Mouse (Mus musculus) adrenal gland, postnatal 25 days (tissue): ENCODE results near the gene Tnfaip3. TPM values are rescaled to one million over a fixed set of nuclear protein-coding genes. Genes with fewer than 3 reads are reported as not detected.

Source experiments
- DNase-seq: peaks from one replicate; pipeline ENCODE4 v3.0.0; 2021; ENCODE audit warnings: mixed read lengths
- total RNA-seq: library from RNA; stranded (reverse); gene quantifications from 2 replicates; pipeline ENCODE4 v1.2.3, GENCODE M21; 2021

The Tnfaip3 gene
- total RNA-seq, 1 experiment from 2014 or later: 6.5 TPM

- peak; percentile 10 for DNase-seq
These were observed 50.6 kb downstream of the Tnfaip3 start for GRCm38 (mm10) chr10:18964856-18965255.

DNA sequence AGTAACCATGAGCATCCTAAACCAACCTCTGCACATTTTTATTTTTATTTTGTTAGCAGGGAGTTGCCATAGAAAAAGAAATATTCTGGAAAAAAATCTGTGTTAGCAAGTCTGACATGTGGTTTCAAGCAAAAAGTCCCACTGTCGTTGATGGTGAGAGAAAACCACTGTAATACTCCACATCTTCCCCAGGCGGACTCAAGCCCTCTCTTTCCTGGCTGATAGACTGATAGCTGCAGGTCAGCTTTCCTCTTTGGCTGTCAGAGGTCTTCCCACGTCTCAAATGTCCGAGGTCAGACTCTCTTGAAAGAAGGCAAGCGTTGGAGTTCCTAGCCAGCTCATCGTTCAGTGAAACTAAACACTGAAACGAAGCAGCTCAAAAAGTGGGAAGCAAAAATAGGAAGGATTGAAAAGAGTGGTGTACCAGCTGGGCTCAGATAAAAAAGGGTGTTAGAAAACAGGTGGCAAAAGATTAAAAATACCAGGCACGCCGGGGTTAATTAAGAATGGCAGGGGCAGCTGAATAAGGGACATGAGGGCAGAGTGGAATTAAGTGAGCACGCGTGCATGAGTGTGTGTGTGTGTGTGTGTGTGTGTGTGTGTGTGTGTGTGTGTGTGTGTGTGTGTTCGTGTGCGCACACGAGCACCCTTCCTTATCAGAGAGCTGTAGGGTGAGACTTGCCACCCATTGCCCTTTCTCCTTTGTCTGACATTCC lies 55.5 kb downstream of the Tnfaip3 start:
- no peak for DNase-seq

DNA sequence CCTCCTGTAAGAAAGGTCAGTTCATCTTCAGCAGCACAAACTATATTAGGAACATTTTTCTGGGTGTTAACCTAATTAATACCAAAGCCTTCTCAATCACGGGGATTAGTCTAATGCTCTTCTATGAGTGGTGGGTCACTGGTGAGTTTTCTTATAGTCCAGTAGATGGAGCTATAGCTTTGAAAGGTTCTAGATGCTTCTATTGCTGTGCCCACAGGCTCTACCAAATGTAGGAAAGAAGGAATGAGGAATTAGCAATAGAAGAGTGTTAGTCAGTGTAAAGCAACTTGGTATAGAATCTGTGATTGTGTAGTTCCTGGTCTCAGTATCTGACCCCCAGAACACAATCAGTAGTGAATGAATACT lies 61.8 kb downstream of the Tnfaip3 start:
- no peak for DNase-seq

DNA sequence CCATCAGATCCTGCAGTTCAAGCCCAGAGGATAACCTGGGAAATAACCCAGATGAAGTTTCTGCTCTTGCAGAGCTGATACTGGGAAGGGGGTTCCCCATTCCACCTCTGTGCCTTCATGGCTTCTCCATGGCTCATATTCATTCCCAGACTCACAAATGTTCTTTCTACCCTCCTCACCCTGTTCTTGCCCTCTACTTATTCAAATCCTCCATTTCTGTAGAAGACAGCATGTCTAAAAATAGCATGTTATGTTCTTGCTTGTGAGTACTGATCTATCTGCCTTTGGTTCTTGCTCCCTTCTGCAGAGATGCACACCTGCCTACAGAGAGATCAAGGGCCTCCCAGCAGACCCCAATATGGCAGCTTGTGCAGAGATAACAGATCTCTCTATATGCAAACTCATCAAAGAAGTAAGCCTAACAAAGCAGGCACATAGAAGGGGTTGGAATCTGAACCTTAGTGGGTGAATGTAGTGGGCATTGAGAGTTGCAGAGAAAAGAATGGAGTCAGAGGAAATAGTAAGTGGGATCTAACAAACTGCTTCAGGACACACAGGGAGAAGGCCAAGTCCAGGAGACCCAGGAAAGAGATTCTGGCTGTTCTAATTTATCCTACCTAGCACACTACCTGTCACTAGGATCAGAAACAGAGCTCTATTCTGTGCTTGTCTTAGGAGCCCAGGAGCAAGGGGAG lies 62.3 kb downstream of the Tnfaip3 start:
- DNase-seq: no peak

Other genes starting within 250 kb of the Tnfaip3 start
- not detected in 2 replicates for gene Gm4922, start 228.9 kb downstream of the Tnfaip3 start, total RNA-seq
- 1.8 and 2.5 TPM in 2 replicates for gene Perp, start 170.6 kb downstream of the Tnfaip3 start, total RNA-seq